Mouse (Mus musculus) MEL (cell line): ENCODE measurements around the gene Gna11. TPM values are rescaled to one million over a fixed set of nuclear protein-coding genes. Genes with fewer than 3 reads are reported as not detected.

ENCODE experiments used
- DNase-seq: peaks from one replicate; pipeline ENCODE4 v3.0.0; 2011; ENCODE audit warnings: low read depth, low spot score
- H3K27ac ChIP-seq: 2 replicates; pipeline ENCODE4 v1.5.1; 2012; ENCODE audit warnings: low read depth, mild to moderate bottlenecking, control low read depth, low read length, moderate library complexity; ENCODE audit not compliant: control insufficient read depth
- H3K27me3 ChIP-seq, 2 experiments: fragments of 150-350 bp in 1 of 2; sonication (generic) in 1 of 2; 2 replicates each; pipeline ENCODE4 v1.6.1; 2012; ENCODE audit warnings: low read length in 2 of 2, mild to moderate bottlenecking in 2 of 2, improper control_type of control experiment in 1 of 2, moderate library complexity in 1 of 2; ENCODE audit not compliant: insufficient read depth in 2 of 2, control insufficient read depth in 1 of 2
- H3K36me3 ChIP-seq, 2 experiments: 2 replicates each; pipeline ENCODE4 v1.6.1; 2012 to 2014; ENCODE audit warnings: low read length in 2 of 2, improper control_type of control experiment in 1 of 2, inconsistent platforms in 1 of 2, mild to moderate bottlenecking in 1 of 2; ENCODE audit not compliant: insufficient read depth in 2 of 2, control insufficient read depth in 1 of 2
- H3K4me1 ChIP-seq, 2 experiments: fragments of 150-350 bp in 1 of 2; sonication (generic) in 1 of 2; 2 replicates each; pipeline ENCODE4 v1.6.1; 2012; ENCODE audit warnings: low read length in 2 of 2, improper control_type of control experiment in 1 of 2, mild to moderate bottlenecking in 1 of 2; ENCODE audit not compliant: insufficient read depth in 2 of 2, control insufficient read depth in 1 of 2
- H3K4me3 ChIP-seq, 2 experiments: fragments of 150-350 bp in 1 of 2; sonication (generic) in 1 of 2; 2 replicates each; pipeline ENCODE4 v1.5.1; 2012; ENCODE audit warnings: low read depth in 2 of 2, low read length in 2 of 2, mild to moderate bottlenecking in 2 of 2, moderate library complexity in 2 of 2, control low read depth in 1 of 2, improper control_type of control experiment in 1 of 2; ENCODE audit not compliant: control insufficient read depth in 1 of 2, insufficient read depth in 1 of 2
- H3K79me2 ChIP-seq: 2 replicates; pipeline ENCODE4 v1.6.1; 2012; ENCODE audit warnings: mild to moderate bottlenecking, low read length, moderate library complexity; ENCODE audit not compliant: control insufficient read depth, poor library complexity, insufficient read depth
- H3K9ac ChIP-seq: 2 replicates; pipeline ENCODE4 v1.6.1; 2012; ENCODE audit warnings: low read depth, mild to moderate bottlenecking, control low read depth, low read length, moderate library complexity; ENCODE audit not compliant: control insufficient read depth, poor library complexity, severe bottlenecking
- H3K9me3 ChIP-seq: fragments of 150-350 bp; sonication (generic); replicated peaks from 2 replicates; pipeline ENCODE4 v1.6.1; 2012; ENCODE audit warnings: mild to moderate bottlenecking, low read length, improper control_type of control experiment, moderate library complexity; ENCODE audit not compliant: insufficient read depth
- BHLHE40 ChIP-seq: IDR thresholded peaks from 2 replicates; pipeline ENCODE4 v1.6.1; 2012; ENCODE audit warnings: low read depth, mild to moderate bottlenecking, inconsistent platforms, low read length, improper control_type of control experiment, borderline replicate concordance
- CHD2 ChIP-seq: IDR thresholded peaks from 2 replicates; pipeline ENCODE4 v1.6.1; 2011; ENCODE audit warnings: low read length, improper control_type of control experiment
- ELF1 ChIP-seq: IDR thresholded peaks from 2 replicates; pipeline ENCODE4 v1.6.1; 2014; ENCODE audit warnings: low read depth, mild to moderate bottlenecking, inconsistent platforms, low read length, improper control_type of control experiment, moderate library complexity
- EP300 ChIP-seq, 2 experiments: IDR thresholded peaks; 2 replicates each; pipeline ENCODE4 v1.6.1; 2011; ENCODE audit warnings: improper control_type of control experiment in 2 of 2, low read length in 2 of 2, low read depth in 1 of 2, mild to moderate bottlenecking in 1 of 2
- ETS1 ChIP-seq: IDR thresholded peaks from 2 replicates; pipeline ENCODE4 v1.6.1; 2012; ENCODE audit warnings: low read depth, mild to moderate bottlenecking, inconsistent platforms, low read length, improper control_type of control experiment, moderate library complexity
- GABPA ChIP-seq: IDR thresholded peaks from 2 replicates; pipeline ENCODE4 v1.6.1; 2012; ENCODE audit warnings: low read depth, mild to moderate bottlenecking, inconsistent platforms, low read length, improper control_type of control experiment, moderate library complexity
- GATA1 ChIP-seq: IDR thresholded peaks from 2 replicates; pipeline ENCODE4 v1.6.1; 2011; ENCODE audit warnings: low read depth, low read length, improper control_type of control experiment
- HCFC1 ChIP-seq: IDR thresholded peaks from 2 replicates; pipeline ENCODE4 v1.6.1; 2012; ENCODE audit warnings: low read depth, mild to moderate bottlenecking, inconsistent platforms, low read length, improper control_type of control experiment, moderate library complexity
- KAT2A ChIP-seq: conservative IDR thresholded peaks from 2 replicates; pipeline ENCODE4 v1.6.1; 2012; ENCODE audit warnings: low read depth, low read length, improper control_type of control experiment, inconsistent platforms
- MAX ChIP-seq: IDR thresholded peaks from 2 replicates; pipeline ENCODE4 v1.6.1; 2011; ENCODE audit warnings: low read length, improper control_type of control experiment
- MAZ ChIP-seq: IDR thresholded peaks from 2 replicates; pipeline ENCODE4 v1.6.1; 2012; ENCODE audit warnings: low read depth, mild to moderate bottlenecking, inconsistent platforms, low read length, improper control_type of control experiment
- MEF2A ChIP-seq: IDR thresholded peaks from 2 replicates; pipeline ENCODE4 v1.6.1; 2014; ENCODE audit warnings: low read depth, mild to moderate bottlenecking, inconsistent platforms, low read length, improper control_type of control experiment; ENCODE audit not compliant: poor library complexity, insufficient replicate concordance, severe bottlenecking; ENCODE audit errors: extremely low read depth
- MXI1 ChIP-seq: IDR thresholded peaks from 2 replicates; pipeline ENCODE4 v1.6.1; 2011; ENCODE audit warnings: mild to moderate bottlenecking, low read depth, low read length, improper control_type of control experiment
- MYB ChIP-seq: IDR thresholded peaks from 2 replicates; pipeline ENCODE4 v1.6.1; 2011; ENCODE audit warnings: mild to moderate bottlenecking, low read depth, low read length, improper control_type of control experiment
- NELFE ChIP-seq: IDR thresholded peaks from 2 replicates; pipeline ENCODE4 v1.6.1; 2011; ENCODE audit warnings: low read depth, low read length, improper control_type of control experiment
- NRF1 ChIP-seq: IDR thresholded peaks from 2 replicates; pipeline ENCODE4 v1.6.1; 2014; ENCODE audit warnings: low read depth, mild to moderate bottlenecking, inconsistent platforms, low read length, improper control_type of control experiment, moderate library complexity; ENCODE audit not compliant: poor library complexity, insufficient read depth, severe bottlenecking
- POLR2A ChIP-seq, 2 experiments: IDR thresholded peaks; 2 replicates each; pipeline ENCODE4 v1.6.1; 2011 to 2012; ENCODE audit warnings: low read length in 2 of 2, mild to moderate bottlenecking in 2 of 2, control low read depth in 1 of 2, improper control_type of control experiment in 1 of 2, low read depth in 1 of 2, moderate library complexity in 1 of 2; ENCODE audit not compliant: control insufficient read depth in 1 of 2, insufficient read depth in 1 of 2, poor library complexity in 1 of 2
- POLR2AphosphoS2 ChIP-seq: IDR thresholded peaks from 2 replicates; pipeline ENCODE4 v1.6.1; 2011; ENCODE audit warnings: low read length, improper control_type of control experiment
- RAD21 ChIP-seq: IDR thresholded peaks from 2 replicates; pipeline ENCODE4 v1.6.1; 2011; ENCODE audit warnings: mild to moderate bottlenecking, low read depth, low read length, improper control_type of control experiment
- RCOR1 ChIP-seq: IDR thresholded peaks from 2 replicates; pipeline ENCODE4 v1.6.1; 2012; ENCODE audit warnings: low read depth, mild to moderate bottlenecking, inconsistent platforms, low read length, improper control_type of control experiment
- SIN3A ChIP-seq: IDR thresholded peaks from 2 replicates; pipeline ENCODE4 v1.6.1; 2012; ENCODE audit warnings: low read length, improper control_type of control experiment, inconsistent platforms
- SMC3 ChIP-seq: IDR thresholded peaks from 2 replicates; pipeline ENCODE4 v1.6.1; 2011; ENCODE audit warnings: low read depth, low read length, improper control_type of control experiment
- TBP ChIP-seq: IDR thresholded peaks from 2 replicates; pipeline ENCODE4 v1.8.0; 2011; ENCODE audit warnings: low read depth, low read length, improper control_type of control experiment
- TCF12 ChIP-seq: IDR thresholded peaks from 2 replicates; pipeline ENCODE4 v1.6.1; 2014; ENCODE audit warnings: low read depth, mild to moderate bottlenecking, inconsistent platforms, low read length, improper control_type of control experiment, moderate library complexity
- USF1 ChIP-seq: IDR thresholded peaks from 2 replicates; pipeline ENCODE4 v1.6.1; 2014; ENCODE audit warnings: low read depth, mild to moderate bottlenecking, inconsistent platforms, low read length, improper control_type of control experiment, moderate library complexity
- ZC3H11A ChIP-seq: IDR thresholded peaks from 2 replicates; pipeline ENCODE4 v1.6.1; 2012; ENCODE audit warnings: low read depth, mild to moderate bottlenecking, inconsistent platforms, low read length, improper control_type of control experiment
- ZKSCAN1 ChIP-seq: IDR thresholded peaks from 2 replicates; pipeline ENCODE4 v1.6.1; 2012; ENCODE audit warnings: low read depth, mild to moderate bottlenecking, inconsistent platforms, low read length, improper control_type of control experiment, moderate library complexity
- ZMIZ1 ChIP-seq: IDR thresholded peaks from 2 replicates; pipeline ENCODE4 v1.6.1; 2012; ENCODE audit warnings: low read depth, mild to moderate bottlenecking, inconsistent platforms, low read length, improper control_type of control experiment, moderate library complexity
- ZNF384 ChIP-seq: IDR thresholded peaks from 2 replicates; pipeline ENCODE4 v1.6.1; 2012; ENCODE audit warnings: low read depth, mild to moderate bottlenecking, inconsistent platforms, low read length, improper control_type of control experiment
- polyA plus RNA-seq, 2 experiments: library from polyadenylated mRNA; stranded (reverse) in 1 of 2; unstranded in 1 of 2; fragments of >175 nt in 1 of 2; fragments of >200 nt in 1 of 2; gene quantifications; 2 replicates each; pipeline versions ENCODE4 v1.2.1 to v1.2.4; 2012; ENCODE audit warnings: low replicate concordance in 2 of 2, low read depth in 1 of 2; ENCODE audit not compliant: insufficient read length in 2 of 2, insufficient read depth in 1 of 2, missing spikeins in 1 of 2
- total RNA-seq: library from RNA; depleted of rRNA; stranded (reverse); fragments of 300-350 nt; gene quantifications from 2 replicates; pipeline ENCODE4 v1.2.3, GENCODE M21; 2012; rRNA removed

The Gna11 gene
- total RNA-seq (12.2 and 14.1 TPM in 2 replicates), polyA plus RNA-seq (10 to 100 TPM in 1 of 2 experiments, not detected in 1; 18.4 TPM)

DNA sequence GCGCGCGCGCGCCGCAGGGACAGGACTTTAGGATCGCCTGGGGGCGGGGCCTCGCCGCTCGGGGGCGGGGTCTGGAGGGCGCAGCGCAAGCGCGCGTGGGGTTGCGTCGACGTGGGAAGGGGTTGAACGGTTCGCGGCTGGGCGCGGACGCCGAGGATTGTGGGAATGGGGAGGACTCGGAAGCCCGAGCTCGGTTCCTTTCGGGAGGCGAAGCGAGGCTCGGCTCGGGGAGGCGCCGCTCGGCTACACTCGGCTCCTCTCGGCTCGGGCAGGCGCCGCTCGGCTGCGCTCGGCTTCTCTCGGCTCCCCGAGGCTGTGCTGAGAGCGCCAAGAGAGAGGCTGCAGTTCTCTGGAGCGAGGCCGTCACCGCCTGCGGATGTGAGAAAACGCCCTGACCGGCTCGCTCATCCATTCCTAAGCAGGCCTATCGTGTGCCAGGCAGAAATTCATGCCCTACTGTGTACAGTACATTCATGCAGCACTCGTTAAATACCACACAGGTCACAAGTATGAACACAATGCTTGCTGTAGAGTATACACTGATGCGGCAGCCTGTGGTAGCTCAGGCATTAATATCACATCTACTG is at the start of gene Gna11:
Gene Gna11, minus strand, starts transcription at position 30 of the 587 bp plus-strand sequence.
- peaks cover 10 to 15% of the 10 kb centered on the region in 2 experiments for H3K4me1 ChIP-seq
- H3K27me3 ChIP-seq = no peaks in the 10 kb centered on the region
- H3K4me3 ChIP-seq = peak within 1 kb of the TSS; percentile 91
- TF ChIP-seq USF1 (0 out of 2 replicates have a peak, but pooled peaks have one; percentile 8), RAD21 (no peak), KAT2A (peak; percentile 54; the same call in 1 of the 2 replicates), MAZ (no peak), TBP (no peak), SMC3 (no peak), ZC3H11A (no peak), BHLHE40 (no peak), ZNF384 (no peak), HCFC1 (peak; percentile 83), ZMIZ1 (peak; percentile 54; the same call in 1 of the 2 replicates), RCOR1 (no peak), NRF1 (peak; percentile 88), SIN3A (no peak; the same call in 1 of the 2 replicates), POLR2AphosphoS2 (peak; percentile 75; the same call in 1 of the 2 replicates), NELFE (peak; percentile 64), CHD2 (no peak), MYB (peak; percentile 74), MEF2A (no peak), ZKSCAN1 (peak; percentile 92), MXI1 (no peak), ETS1 (no peak), GABPA (no peak), EP300 (IDR thresholded peaks at IDR 0.05; ENCODE audit: low read depth in 1 of 2, low read length in 2 of 2) (no peak), MAX (no peak), GATA1 (no peak), TCF12 (0 out of 2 replicates have a peak, but pooled peaks have one; percentile 21), ELF1 (peak; percentile 65; the same call in 1 of the 2 replicates), POLR2A (IDR thresholded peaks at IDR 0.05; ENCODE audit: control insufficient read depth in 1 of 2, insufficient read depth in 1 of 2, low read depth in 1 of 2, low read length in 2 of 2, poor library complexity in 1 of 2) (peak; percentile 14 to 60; a peak in 3 of 4 replicates)
- H3K79me2 ChIP-seq = peaks cover 45% of the 10 kb centered on the region
- peak within 1 kb of the TSS; percentile 93 for H3K9ac ChIP-seq
- peak within 1 kb of the TSS; percentile 81 for H3K27ac ChIP-seq
- peaks cover 0 to 8% of the 10 kb centered on the region in 2 experiments; a peak in 2 of 4 replicates for H3K36me3 ChIP-seq
- H3K9me3 ChIP-seq = no peaks in the 10 kb centered on the region
- DNase-seq = peak; percentile 98
